Mouse (Mus musculus) T-cell, adult 66 days (primary cell): ENCODE results near the gene Krt84. TPM values are rescaled to one million over a fixed set of nuclear protein-coding genes. Genes with fewer than 3 reads are reported as not detected.

Experiments
- total RNA-seq, 2 experiments: library from RNA; stranded (reverse); gene quantifications; 3 replicates in 1 of 2; 4 replicates in 1 of 2; pipeline ENCODE4 v1.2.4; 2023

Krt84 gene
- not detected for total RNA-seq

DNA sequence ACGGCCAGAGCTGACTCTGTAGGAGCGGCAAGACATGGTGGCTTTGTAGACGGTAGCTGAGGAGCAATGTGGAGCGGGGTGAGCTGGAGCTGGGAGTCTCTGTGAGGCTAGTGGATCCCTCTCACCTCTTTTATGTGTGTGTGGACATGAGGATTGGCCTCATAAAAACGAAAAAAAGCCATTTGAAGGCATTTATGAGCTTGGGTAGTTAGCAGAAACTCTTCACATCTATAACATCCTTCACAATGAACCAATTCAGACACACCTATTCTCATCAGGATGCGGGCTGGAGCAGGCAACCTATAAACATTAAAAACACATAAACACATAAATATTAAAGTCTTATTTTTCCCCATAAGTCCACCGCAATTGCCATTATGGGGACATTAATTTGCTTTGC, at the start of gene Krt84:
Gene Krt84 (minus strand): TSS at position 101 of the 400 bp plus-strand sequence.

DNA sequence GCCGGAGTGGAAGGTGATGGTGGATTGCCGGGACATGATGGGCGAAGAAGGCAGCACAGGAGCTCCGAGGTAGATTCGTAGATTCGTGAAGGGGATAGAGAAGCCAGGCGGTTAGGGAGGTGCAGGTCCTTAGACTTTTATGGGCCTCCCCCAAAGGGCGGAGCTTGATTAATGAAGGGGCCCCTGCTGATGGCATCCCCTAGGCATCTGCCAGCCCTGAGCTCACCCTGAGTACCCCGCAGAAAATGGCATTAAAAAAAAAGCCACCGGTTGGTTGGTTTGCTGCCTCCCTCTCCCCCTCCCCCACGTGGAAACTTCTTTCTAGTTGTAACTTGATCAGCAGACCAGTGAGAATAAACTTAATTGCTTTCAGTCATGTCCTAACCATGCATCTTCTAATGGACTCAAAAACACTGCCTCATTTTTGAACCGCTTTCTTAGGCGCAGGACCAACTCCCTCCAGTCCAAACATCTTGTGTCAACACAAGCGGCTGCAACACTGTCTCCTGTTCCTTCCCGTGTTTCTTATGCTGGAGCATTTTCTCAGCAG, 41.3 kb upstream of the Krt84 start, which contains the start of gene Krt75:
Gene Krt75 (minus strand): TSS at position 109 of the 550 bp plus-strand sequence.

DNA sequence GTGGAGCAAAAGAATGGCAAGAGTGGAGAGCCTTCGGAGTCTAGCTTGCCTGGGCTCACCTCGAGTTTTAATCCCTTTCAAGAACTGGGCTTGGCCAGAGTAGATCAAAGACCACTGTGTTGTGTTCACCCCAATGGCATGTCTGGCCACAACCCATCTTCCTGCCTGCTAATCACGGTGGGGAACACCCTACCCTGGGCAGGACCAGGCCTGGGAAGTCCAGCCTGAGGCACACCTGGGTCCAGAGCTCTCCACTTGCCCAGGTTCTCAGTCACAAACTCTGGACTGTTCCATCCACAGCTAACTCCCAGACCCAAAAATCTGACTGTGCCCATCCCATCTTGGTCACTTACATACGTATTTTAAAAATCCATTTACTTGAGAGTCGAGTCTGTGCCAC, 30.2 kb upstream of the Krt84 start, which contains the start of gene Krt90:
Gene Krt90 (minus strand): TSS at position 101 of the 400 bp plus-strand sequence.

DNA sequence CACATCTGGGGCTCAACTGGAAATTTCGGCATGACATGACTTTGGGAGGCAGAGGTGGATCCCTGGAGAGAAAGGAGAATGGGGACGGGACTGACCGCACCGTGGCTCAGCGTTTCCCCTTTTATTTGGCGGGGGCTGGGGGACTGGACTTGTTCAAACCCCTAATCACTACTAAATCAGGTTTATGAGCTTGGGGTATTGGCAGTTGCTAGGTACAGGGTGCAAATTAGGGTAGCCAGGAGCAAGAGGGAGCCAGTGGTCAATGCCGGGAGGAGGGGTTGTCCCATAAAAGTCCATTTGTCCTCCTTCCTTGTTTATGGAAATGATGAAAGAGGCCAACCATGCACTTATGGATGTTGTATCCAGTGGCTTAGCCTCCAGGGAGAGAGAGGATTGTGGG, 17.9 kb upstream of the Krt84 start, which contains the start of gene Krt82:
Gene Krt82 (minus strand): TSS at position 101 of the 400 bp plus-strand sequence.

DNA sequence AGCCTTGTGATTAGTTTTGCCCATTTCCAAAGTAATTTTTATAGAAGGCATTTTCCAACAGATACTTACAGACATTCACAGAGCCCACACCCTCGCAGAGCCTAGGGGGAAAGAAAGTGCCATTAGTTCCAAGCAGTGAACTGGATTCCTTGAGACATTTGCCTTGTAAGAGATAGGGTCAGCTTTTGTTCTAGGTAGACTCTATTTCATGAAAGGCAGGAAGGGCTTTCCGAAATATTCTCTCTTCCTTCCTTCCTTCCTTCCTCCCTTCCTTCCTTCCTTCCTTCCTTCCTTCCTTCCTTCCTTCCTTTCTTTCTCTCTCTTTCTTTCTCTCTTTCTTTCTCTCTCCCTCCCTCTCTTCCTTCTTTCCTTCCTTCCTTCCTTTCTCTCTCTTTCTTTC, 15.5 kb downstream of the Krt84 start, which contains the start of gene Gm49425:
Gene Gm49425 (minus strand): TSS at position 101 of the 400 bp plus-strand sequence.

DNA sequence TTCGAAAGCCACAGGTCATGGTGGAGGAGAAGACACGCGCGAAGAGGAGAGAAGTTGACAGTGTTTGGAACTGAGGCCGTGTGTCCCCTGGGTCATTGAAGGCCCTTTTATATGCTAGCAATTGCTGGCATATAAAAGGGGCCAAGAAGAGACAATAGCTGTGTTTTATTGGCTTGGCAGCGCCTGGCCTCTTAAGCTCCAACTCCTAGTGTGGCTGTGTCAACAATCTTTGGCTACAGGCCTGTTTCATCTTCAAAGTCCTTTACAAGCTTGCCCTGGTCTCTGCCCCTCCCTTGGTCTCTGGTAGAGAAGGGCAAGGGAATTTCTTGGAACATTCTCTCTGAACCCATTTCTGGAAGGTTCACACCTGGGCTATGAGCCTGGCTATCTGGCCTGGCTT, 41.2 kb downstream of the Krt84 start, which contains the start of gene Krt83:
Gene Krt83 (minus strand): TSS at position 82 of the 400 bp plus-strand sequence.

Other genes with a start within 250 kb of the Krt84 start
- 10 to 100 TPM; 54.3 to 69.0 TPM for gene Atg101, start 248.5 kb downstream of the Krt84 start, total RNA-seq
- 1 to 10 TPM in 1 of 2 experiments, under 1 TPM in 1; 0.50 to 1.1 TPM for gene 6030408B16Rik, start 239.6 kb downstream of the Krt84 start, total RNA-seq
- gene Krt80, start 162.7 kb downstream of the Krt84 start, total RNA-seq = not detected
- not detected for gene Krt7, start 121.8 kb downstream of the Krt84 start, total RNA-seq
- not detected for gene Krt87, start 94.0 kb downstream of the Krt84 start, total RNA-seq
- gene Krt88, start 85.1 kb downstream of the Krt84 start, total RNA-seq = not detected
- gene Krt81, start 69.1 kb downstream of the Krt84 start, total RNA-seq = not detected
- not detected for gene Krt86, start 59.3 kb downstream of the Krt84 start, total RNA-seq
- gene Krt83, start 41.3 kb downstream of the Krt84 start, total RNA-seq = under 1 TPM; 0.55 to 0.95 TPM
- not detected for gene Gm49425, start 15.6 kb downstream of the Krt84 start, total RNA-seq
- gene Krt82, start 17.8 kb upstream of the Krt84 start, total RNA-seq = not detected
- gene Krt90, start 30.1 kb upstream of the Krt84 start, total RNA-seq = not detected
- not detected for gene Krt75, start 41.1 kb upstream of the Krt84 start, total RNA-seq
- not detected for gene Gm5414, start 95.4 kb upstream of the Krt84 start, total RNA-seq
- gene Gm5478, start 114.6 kb upstream of the Krt84 start, total RNA-seq = not detected
- gene Krt6b, start 147.5 kb upstream of the Krt84 start, total RNA-seq = not detected
- not detected for gene Krt6a, start 161.5 kb upstream of the Krt84 start, total RNA-seq
- not detected for gene Krt5, start 180.1 kb upstream of the Krt84 start, total RNA-seq
- not detected for gene Krt71, start 210.3 kb upstream of the Krt84 start, total RNA-seq